Mouse (Mus musculus) left cerebral cortex, adult 18-20 months (tissue): Measurements from ENCODE around the gene Kmt2d. TPM values are rescaled to one million over a fixed set of nuclear protein-coding genes. Genes with fewer than 3 reads are reported as not detected.

Experiments used
- DNase-seq, 2 experiments: peaks; one replicate each; pipeline ENCODE4 v3.0.0; 2021 to 2022; ENCODE audit warnings: low spot score in 2 of 2, mixed read lengths in 1 of 2
- total RNA-seq, 2 experiments: library from RNA; stranded (reverse); gene quantifications; 2 replicates each; pipeline ENCODE4 v1.2.3; 2021

Kmt2d gene
- total RNA-seq, 2 experiments from 2014 or later, result 74.3 to 77.8 TPM

- no peak for DNase-seq
Measured at GRCm38 (mm10) chr15:98891198-98891742, 20.3 kb upstream of the Kmt2d start.

- no peak for DNase-seq
Measured at GRCm38 (mm10) chr15:98887526-98887925, 16.5 kb upstream of the Kmt2d start.

GRCm38 (mm10) chr15:98886667-98887387, 15.8 kb upstream of the Kmt2d start:
- no peak for DNase-seq

- no peak for DNase-seq
Measured at GRCm38 (mm10) chr15:98884106-98884505, 13.1 kb upstream of the Kmt2d start.

- DNase-seq, result no peak
Measured at GRCm38 (mm10) chr15:98883661-98884060, 12.7 kb upstream of the Kmt2d start.

GRCm38 (mm10) chr15:98881656-98882008, 10.6 kb upstream of the Kmt2d start:
- DNase-seq, result no peak

- peak; percentile 78 to 88 for DNase-seq
Measured at GRCm38 (mm10) chr15:98880978-98881655, 10.1 kb upstream of the Kmt2d start.

- peak in 1 of 2 experiments; percentile 74 for DNase-seq
Measured at GRCm38 (mm10) chr15:98877331-98877730, 6.3 kb upstream of the Kmt2d start.

- DNase-seq, result peak; percentile 87 to 93
Measured at GRCm38 (mm10) chr15:98871916-98872888, 1.2 kb upstream of the Kmt2d start.

GRCm38 (mm10) chr15:98870179-98871069, 580 bp downstream of the Kmt2d start:
- DNase-seq, result no peak

- no peak for DNase-seq
Measured at GRCm38 (mm10) chr15:98869342-98870178, 1.4 kb downstream of the Kmt2d start.

- no peak for DNase-seq
Measured at GRCm38 (mm10) chr15:98868346-98869063, 2.5 kb downstream of the Kmt2d start.

- DNase-seq, result peak; percentile 53 to 63
Measured at GRCm38 (mm10) chr15:98867321-98867720, 3.7 kb downstream of the Kmt2d start.

GRCm38 (mm10) chr15:98866501-98866900, 4.5 kb downstream of the Kmt2d start:
- no peak for DNase-seq

- no peak for DNase-seq
Measured at GRCm38 (mm10) chr15:98865771-98866170, 5.2 kb downstream of the Kmt2d start.

- no peak for DNase-seq
Measured at GRCm38 (mm10) chr15:98864951-98865350, 6.1 kb downstream of the Kmt2d start.

- DNase-seq, result no peak
Measured at GRCm38 (mm10) chr15:98863451-98863958, 7.5 kb downstream of the Kmt2d start.

GRCm38 (mm10) chr15:98861701-98862410, 9.1 kb downstream of the Kmt2d start:
- DNase-seq, result no peak
